Mouse (Mus musculus) erythroblast, embryonic 14.5 days (primary cell): ENCODE measurements around the gene Cyb5rl.

ENCODE experiments used
- GATA1 ChIP-seq: IDR thresholded peaks from 2 replicates; pipeline ENCODE4 v1.6.1; 2012; ENCODE audit warnings: low read length, inconsistent platforms, mixed read lengths
- TAL1 ChIP-seq: IDR thresholded peaks from 3 replicates; pipeline ENCODE4 v1.6.1; 2012; ENCODE audit warnings: low read length, inconsistent platforms, mixed read lengths

DNA sequence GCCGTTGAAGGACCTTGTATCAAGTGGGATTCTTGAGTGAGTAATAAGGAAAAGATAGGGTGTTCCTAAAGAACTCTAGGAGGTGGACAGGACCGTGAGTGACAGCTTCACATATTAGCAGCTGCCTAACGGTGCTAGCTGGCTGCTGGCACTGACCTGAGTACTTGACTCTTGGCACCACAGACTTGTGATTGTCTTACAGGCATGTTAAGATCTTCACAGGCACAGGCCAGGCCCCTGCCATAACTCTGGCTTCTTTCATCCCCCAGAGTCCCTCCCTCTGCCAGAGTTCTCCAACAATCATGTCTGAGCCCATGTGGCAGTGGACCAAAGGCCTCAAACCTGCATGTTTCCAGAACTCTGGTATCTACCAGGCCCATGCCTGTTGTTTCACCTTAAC is 48.3 kb upstream of the Cyb5rl start:
- TF ChIP-seq TAL1 (no peak), GATA1 (no peak)
